Mouse (Mus musculus): ENCODE measurements around the gene Tmem41b.

GRCm38 (mm10) chr7:109922889-109923288, 63.8 kb downstream of the Tmem41b start:
- no peak for TF ChIP-seq GATA1 (IDR thresholded peaks at IDR 0.05; ENCODE audit: borderline replicate concordance, low read length)
- TF ChIP-seq FLI1 (IDR thresholded peaks at IDR 0.05; ENCODE audit: low read length): no peak

Data from megakaryocyte, embryonic 14.5 days (primary cell).